Mouse (Mus musculus) adrenal gland, adult 10 weeks (tissue): ENCODE results near the gene Gm21679. TPM values are rescaled to one million over a fixed set of nuclear protein-coding genes. Genes with fewer than 3 reads are reported as not detected.

ENCODE experiments used
- polyA plus RNA-seq: library from polyadenylated mRNA; stranded (reverse); fragments of 350-450 nt; fragmentation: Illumina TruSeq; extraction: RNeasy Lipid Tissue Mini Kit (QIAGEN cat#74804); gene quantifications from one replicate; pipeline ENCODE4 v1.2.3, GENCODE M21; 2014; ENCODE audit warnings: low read depth, low replicate concordance

The Gm21679 gene
- polyA plus RNA-seq = not detected

DNA sequence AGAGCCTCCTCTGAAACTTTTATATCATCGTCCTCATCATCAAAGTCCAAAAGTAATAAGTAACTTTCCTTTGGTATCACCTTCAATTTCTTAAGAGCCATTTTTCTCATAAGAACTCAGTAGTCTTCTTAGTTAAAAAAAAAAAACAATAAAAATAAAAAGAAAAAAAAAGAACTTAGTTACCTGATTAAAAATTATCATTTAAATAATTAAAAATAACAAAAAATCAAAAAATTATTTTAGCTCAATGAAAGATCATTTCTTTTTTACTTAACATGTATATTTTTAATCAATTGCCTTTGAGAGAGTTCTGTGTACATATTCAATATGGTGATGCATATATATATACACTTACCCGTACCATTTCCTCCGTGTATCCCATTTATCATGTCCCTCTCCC lies at the start of gene Gm21679:
Gm21679 (minus strand) TSS at position 101 of the 400 bp plus-strand sequence.

